Mouse (Mus musculus) myocyte (in vitro differentiated cells): ENCODE measurements at regions not wholly inside any gene's neighbourhood (a gene's known extent, or its start where the extent isn't known, plus 50 kb on each side); places are given as distances from the start of the nearest gene placed in this dataset.

Experiments
- H3K27me3 ChIP-seq: one replicate; pipeline ENCODE4 v1.6.1; 2011; ENCODE audit not compliant: control insufficient read depth, insufficient read depth, insufficient read length
- H3K36me3 ChIP-seq: one replicate; pipeline ENCODE4 v1.6.1; 2011; ENCODE audit not compliant: control insufficient read depth, insufficient read depth
- H3K4me2 ChIP-seq: one replicate; pipeline ENCODE4 v1.6.1; 2011; ENCODE audit warnings: low read depth, control low read depth
- H3K4me3 ChIP-seq: one replicate; pipeline ENCODE4 v1.5.1; 2011; ENCODE audit warnings: mild to moderate bottlenecking, control low read depth, moderate library complexity
- H3K79me2 ChIP-seq: one replicate; pipeline ENCODE4 v1.6.1; 2011; ENCODE audit not compliant: control insufficient read depth, insufficient read depth
- H3ac ChIP-seq: one replicate; pipeline ENCODE4 v1.6.1; 2011; ENCODE audit not compliant: control insufficient read depth, insufficient read length
- CEBPB ChIP-seq: IDR thresholded peaks from 2 replicates; pipeline ENCODE4 v1.6.1; 2011; ENCODE audit warnings: mild to moderate bottlenecking, moderate library complexity; ENCODE audit not compliant: poor library complexity, insufficient read depth, severe bottlenecking
- E2F4 ChIP-seq: IDR thresholded peaks from one replicate; pipeline ENCODE4 v1.6.1; 2011; ENCODE audit warnings: mild to moderate bottlenecking, control low read depth, moderate library complexity; ENCODE audit not compliant: insufficient read depth
- MAX ChIP-seq: IDR thresholded peaks from one replicate; pipeline ENCODE4 v1.6.1; 2011; ENCODE audit warnings: low read depth, mild to moderate bottlenecking, control low read depth
- MYOD1 ChIP-seq, 3 experiments: IDR thresholded peaks; one replicate each; pipeline ENCODE4 v1.6.1; 2011; ENCODE audit warnings: control low read depth in 2 of 3, low read depth in 2 of 3, mild to moderate bottlenecking in 2 of 3, moderate library complexity in 1 of 3; ENCODE audit not compliant: insufficient read length in 2 of 3, control insufficient read depth in 1 of 3
- MYOG ChIP-seq, 3 experiments: IDR thresholded peaks; one replicate each; pipeline ENCODE4 v1.6.1; 2011; ENCODE audit warnings: control low read depth in 2 of 3, low read depth in 2 of 3, mild to moderate bottlenecking in 2 of 3; ENCODE audit not compliant: insufficient read length in 2 of 3, control insufficient read depth in 1 of 3, insufficient read depth in 1 of 3
- POLR2A ChIP-seq: IDR thresholded peaks from one replicate; pipeline ENCODE4 v1.6.1; 2011; ENCODE audit warnings: low read depth, mild to moderate bottlenecking, control low read depth, moderate library complexity; ENCODE audit not compliant: insufficient read length
- POLR2AphosphoS2 ChIP-seq: IDR thresholded peaks from one replicate; pipeline ENCODE4 v1.6.1; 2011; ENCODE audit warnings: low read depth, control low read depth; ENCODE audit not compliant: insufficient read length
- REST ChIP-seq: IDR thresholded peaks from one replicate; pipeline ENCODE4 v1.6.1; 2011; ENCODE audit warnings: mild to moderate bottlenecking, control low read depth, moderate library complexity; ENCODE audit not compliant: insufficient read depth, insufficient read length
- SRF ChIP-seq: IDR thresholded peaks from one replicate; pipeline ENCODE4 v1.6.1; 2011; ENCODE audit warnings: low read depth; ENCODE audit not compliant: control insufficient read depth, insufficient read length
- TCF12 ChIP-seq: IDR thresholded peaks from one replicate; pipeline ENCODE4 v1.6.1; 2011; ENCODE audit warnings: mild to moderate bottlenecking, control low read depth; ENCODE audit not compliant: poor library complexity, insufficient read depth, severe bottlenecking
- TCF3 ChIP-seq: IDR thresholded peaks from one replicate; pipeline ENCODE4 v1.6.1; 2011; ENCODE audit warnings: low read depth, control low read depth; ENCODE audit not compliant: insufficient read length
- USF1 ChIP-seq: IDR thresholded peaks from one replicate; pipeline ENCODE4 v1.6.1; 2011; ENCODE audit warnings: low read depth, mild to moderate bottlenecking, control low read depth, moderate library complexity

DNA sequence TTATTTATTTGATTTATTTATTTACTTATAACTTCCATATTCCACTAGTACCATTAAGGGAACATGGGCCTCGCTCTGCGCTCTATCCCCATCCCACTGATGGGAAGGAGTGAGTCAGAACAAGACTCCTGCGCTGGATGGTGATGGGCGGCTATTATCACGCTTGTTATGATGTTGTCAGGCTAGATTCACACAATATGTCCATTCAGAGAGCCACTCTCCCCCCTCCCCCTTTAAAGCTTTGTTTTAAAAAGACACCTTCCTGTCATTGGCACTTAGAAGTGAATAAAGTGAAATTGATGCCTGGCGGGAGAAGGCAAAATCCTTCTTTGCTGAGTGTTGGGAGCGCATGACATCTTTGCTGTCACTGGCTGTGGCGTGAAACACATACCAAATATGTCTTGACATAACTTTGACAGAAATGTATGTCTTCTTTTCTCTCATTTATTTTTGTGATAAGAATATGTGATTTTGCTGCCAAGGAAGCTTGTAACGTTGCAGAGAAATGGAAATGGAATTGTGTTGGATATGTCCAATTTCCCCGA lies 449.7 kb downstream of the Sox2 start:
- Histone ChIP-seq H3K36me3 (no peaks in the 10 kb centered on the region), H3K4me3 (no peak overlapping the region), H3ac (no peak overlapping the region), H3K79me2 (no peaks in the 10 kb centered on the region), H3K4me2 (no peak overlapping the region), H3K27me3 (no peaks in the 10 kb centered on the region)
- no peak for TF ChIP-seq TCF3
- no peak for TF ChIP-seq MYOG (IDR thresholded peaks at IDR 0.05; ENCODE audit: control insufficient read depth in 1 of 3, insufficient read depth in 1 of 3, insufficient read length in 2 of 3, low read depth in 2 of 3)
- no peak for TF ChIP-seq CEBPB
- no peak for TF ChIP-seq REST
- TF ChIP-seq MAX = no peak
- TF ChIP-seq SRF = no peak
- TF ChIP-seq MYOD1 (IDR thresholded peaks at IDR 0.05; ENCODE audit: control insufficient read depth in 1 of 3, insufficient read length in 2 of 3, low read depth in 2 of 3) = no peak
- no peak for TF ChIP-seq POLR2A
- no peak for TF ChIP-seq E2F4
- no peak for TF ChIP-seq TCF12

DNA sequence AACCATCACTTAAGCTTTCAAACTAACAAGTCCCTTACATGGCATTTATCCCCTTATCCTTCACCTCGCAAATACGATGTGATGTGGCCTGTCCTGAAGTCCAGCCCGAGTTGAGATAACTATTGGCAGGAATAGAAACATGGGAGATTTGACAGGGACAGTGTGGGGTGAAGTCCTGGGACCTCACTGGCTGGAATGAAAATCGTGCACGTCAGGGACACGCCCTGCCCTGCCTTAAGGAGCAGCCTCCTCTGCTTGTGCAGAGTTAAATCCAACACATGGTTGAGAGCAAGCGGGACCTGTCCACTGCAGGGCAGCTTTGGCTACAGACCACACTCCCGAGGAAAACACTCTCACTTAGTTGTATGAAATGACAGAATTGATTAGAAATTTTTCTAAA lies 451.1 kb downstream of the Sox2 start:
- H3K36me3 ChIP-seq = no peaks in the 10 kb centered on the region
- H3K4me2 ChIP-seq = no peak overlapping the region
- no peak overlapping the region for H3K4me3 ChIP-seq
- no peaks in the 10 kb centered on the region for H3K27me3 ChIP-seq
- no peak for TF ChIP-seq POLR2AphosphoS2
- no peak for TF ChIP-seq E2F4
- TF ChIP-seq POLR2A = no peak
- TF ChIP-seq CEBPB = no peak
- TF ChIP-seq USF1 = no peak
- TF ChIP-seq MYOG (IDR thresholded peaks at IDR 0.05; ENCODE audit: control insufficient read depth in 1 of 3, insufficient read depth in 1 of 3, insufficient read length in 2 of 3, low read depth in 2 of 3) = no peak
- no peak for TF ChIP-seq MAX
- no peak for TF ChIP-seq REST
- TF ChIP-seq SRF = no peak
- TF ChIP-seq TCF12 = no peak
- TF ChIP-seq TCF3 = no peak
- no peak for TF ChIP-seq MYOD1 (IDR thresholded peaks at IDR 0.05; ENCODE audit: control insufficient read depth in 1 of 3, insufficient read length in 2 of 3, low read depth in 2 of 3)
- no peak overlapping the region for H3ac ChIP-seq
- H3K79me2 ChIP-seq = no peaks in the 10 kb centered on the region

DNA sequence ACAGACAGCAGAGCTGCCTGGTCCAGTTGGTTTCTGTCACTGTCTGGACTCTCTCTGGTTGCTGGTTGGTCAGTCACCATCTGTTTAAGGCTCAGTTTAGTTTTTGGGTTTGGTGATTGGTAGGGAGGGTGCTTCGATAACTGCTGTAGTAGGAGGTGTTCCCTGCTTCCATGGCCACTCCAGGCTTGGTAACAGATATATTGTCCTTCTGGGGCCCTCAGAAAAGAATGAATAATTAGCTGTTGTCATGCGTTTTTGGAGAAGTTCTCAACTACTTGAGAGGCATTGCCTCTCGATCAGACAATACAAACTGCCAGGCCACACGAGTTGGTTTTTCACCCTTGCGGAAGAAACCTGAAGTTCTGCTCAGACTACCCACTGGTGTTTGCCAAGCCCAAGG lies 451.7 kb downstream of the Sox2 start:
- H3ac ChIP-seq = no peak overlapping the region
- TF ChIP-seq MYOG (IDR thresholded peaks at IDR 0.05; ENCODE audit: control insufficient read depth in 1 of 3, insufficient read depth in 1 of 3, insufficient read length in 2 of 3, low read depth in 2 of 3) = no peak
- TF ChIP-seq TCF3 = no peak
- no peak for TF ChIP-seq MAX
- TF ChIP-seq E2F4 = no peak
- TF ChIP-seq USF1 = no peak
- no peak for TF ChIP-seq POLR2AphosphoS2
- no peak for TF ChIP-seq MYOD1 (IDR thresholded peaks at IDR 0.05; ENCODE audit: control insufficient read depth in 1 of 3, insufficient read length in 2 of 3, low read depth in 2 of 3)
- TF ChIP-seq CEBPB = no peak
- TF ChIP-seq POLR2A = no peak
- no peak for TF ChIP-seq SRF
- no peak for TF ChIP-seq REST
- no peak for TF ChIP-seq TCF12
- H3K4me2 ChIP-seq = no peak overlapping the region
- no peaks in the 10 kb centered on the region for H3K27me3 ChIP-seq
- H3K4me3 ChIP-seq = no peak overlapping the region
- H3K36me3 ChIP-seq = no peaks in the 10 kb centered on the region
- no peaks in the 10 kb centered on the region for H3K79me2 ChIP-seq

DNA sequence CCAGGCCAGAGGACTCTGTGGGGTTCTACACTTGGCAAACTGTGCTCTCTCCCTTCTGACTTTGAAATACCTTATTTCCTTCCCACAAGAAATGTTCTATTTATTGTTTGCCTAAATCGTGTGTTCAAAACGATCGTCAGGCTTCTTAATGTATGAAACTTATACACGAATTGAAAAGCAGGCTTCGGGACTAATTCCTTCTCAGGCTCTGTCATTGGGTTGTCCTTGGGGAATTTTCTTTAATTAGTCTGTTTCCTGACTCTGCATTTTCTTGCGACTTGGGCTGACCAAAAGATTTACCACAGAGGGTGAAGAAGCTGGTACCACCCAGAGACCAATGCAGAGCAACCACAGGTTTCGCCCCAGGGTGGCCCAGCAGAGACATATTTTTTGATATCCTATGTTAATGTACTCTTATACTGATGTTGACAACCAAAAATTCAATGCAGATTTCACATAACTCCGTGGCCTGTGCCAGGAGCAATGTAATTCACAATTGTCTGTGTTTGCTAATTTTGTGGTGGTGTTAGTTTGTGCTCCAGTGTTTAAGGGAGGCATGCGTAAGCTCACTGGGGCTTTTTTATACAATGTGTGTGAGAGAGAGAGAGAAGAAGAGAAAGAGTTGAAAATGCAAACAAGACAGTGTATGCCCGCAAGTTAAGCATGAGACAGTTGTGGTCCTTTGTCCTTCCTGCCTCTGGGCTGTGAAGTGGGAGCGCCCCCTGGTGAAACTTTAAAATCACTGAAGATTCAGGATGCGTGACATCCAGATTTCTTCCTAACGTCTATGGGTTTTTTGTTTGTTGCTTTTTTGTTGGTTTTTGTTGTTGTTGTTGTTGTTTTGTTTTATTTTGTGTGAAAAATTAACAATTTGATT lies 452.7 kb downstream of the Sox2 start:
- Histone ChIP-seq H3K4me3 (no peak overlapping the region), H3K27me3 (no peaks in the 10 kb centered on the region), H3K36me3 (no peaks in the 10 kb centered on the region), H3K79me2 (no peaks in the 10 kb centered on the region), H3K4me2 (no peak overlapping the region), H3ac (no peak overlapping the region)
- TF ChIP-seq REST (no peak), POLR2A (no peak), TCF3 (no peak), SRF (no peak), USF1 (no peak), MYOG (IDR thresholded peaks at IDR 0.05; ENCODE audit: control insufficient read depth in 1 of 3, insufficient read depth in 1 of 3, insufficient read length in 2 of 3, low read depth in 2 of 3) (no peak), MYOD1 (IDR thresholded peaks at IDR 0.05; ENCODE audit: control insufficient read depth in 1 of 3, insufficient read length in 2 of 3, low read depth in 2 of 3) (no peak), E2F4 (no peak), TCF12 (no peak), POLR2AphosphoS2 (no peak), CEBPB (no peak), MAX (no peak)
